Mouse (Mus musculus): ENCODE data around the gene Elf1.

DNA sequence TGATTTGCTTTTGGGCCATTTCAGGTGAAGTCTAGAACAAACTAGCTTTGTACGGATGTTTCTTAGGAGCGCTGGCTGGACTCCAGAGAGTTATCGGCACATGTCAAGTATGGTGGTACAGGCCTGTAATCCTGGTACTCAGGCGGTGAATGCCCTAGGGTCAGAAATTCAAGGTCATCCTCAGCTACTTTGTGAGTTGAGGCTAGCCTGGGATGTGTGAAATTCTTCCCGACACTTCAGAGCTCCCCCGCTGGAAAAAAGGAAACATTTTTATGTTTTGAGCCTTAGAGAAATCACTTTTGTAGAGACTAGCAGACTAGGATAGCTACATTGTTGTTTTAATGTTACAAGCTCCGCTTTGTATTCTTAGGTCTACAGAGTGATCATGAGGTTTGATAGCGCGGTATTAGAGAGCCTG is 107.5 kb downstream of the Elf1 start:
- TF ChIP-seq CTCF (conservative IDR thresholded peaks at IDR 0.05; ENCODE audit: insufficient read depth, insufficient read length, low read depth, low read length) = no peak
- no peak for TF ChIP-seq POLR2A (IDR thresholded peaks at IDR 0.05; ENCODE audit: low read depth, low read length)
